Mouse (Mus musculus) embryonic fibroblast, embryonic 13.5 days (primary cell): Measurements from ENCODE around the gene Ttc25. TPM values are rescaled to one million over a fixed set of nuclear protein-coding genes. Genes with fewer than 3 reads are reported as not detected.

Source experiments
- H3K27ac ChIP-seq: 2 replicates; pipeline ENCODE4 v1.5.1; 2012; ENCODE audit warnings: low read length, control low read depth, inconsistent platforms; ENCODE audit not compliant: insufficient read depth
- H3K4me1 ChIP-seq: 2 replicates; pipeline ENCODE4 v1.6.1; 2011; ENCODE audit warnings: low read length; ENCODE audit not compliant: control insufficient read depth, insufficient read depth
- H3K4me3 ChIP-seq: 2 replicates; pipeline ENCODE4 v1.5.1; 2011; ENCODE audit warnings: mild to moderate bottlenecking, control low read depth, low read length; ENCODE audit not compliant: insufficient read depth
- CTCF ChIP-seq: IDR thresholded peaks from 2 replicates; pipeline ENCODE4 v1.5.1; 2011; ENCODE audit warnings: mild to moderate bottlenecking, control low read depth, low read length, moderate library complexity, borderline replicate concordance; ENCODE audit not compliant: insufficient read depth
- POLR2A ChIP-seq: IDR thresholded peaks from 2 replicates; pipeline ENCODE4 v1.6.1; 2011; ENCODE audit warnings: low read depth, mild to moderate bottlenecking, control low read depth, low read length, moderate library complexity
- polyA plus RNA-seq: library from polyadenylated mRNA; stranded (reverse); fragments of >200 nt; gene quantifications from 2 replicates; pipeline ENCODE4 v1.2.4, GENCODE M21; 2011; ENCODE audit warnings: low read depth; ENCODE audit not compliant: missing spikeins, insufficient read length

Gene Ttc25
- polyA plus RNA-seq, 1 experiment = not detected

- Histone ChIP-seq H3K4me1 (0 out of 2 replicates have a peak, but pooled peaks cover 2% of the 10 kb centered on the region), H3K4me3 (no peak overlapping the region), H3K27ac (no peak overlapping the region)
- TF ChIP-seq CTCF (no peak), POLR2A (no peak)
These were observed 2.7 kb downstream of the Ttc25 start for GRCm38 (mm10) chr11:100548141-100548540.

DNA sequence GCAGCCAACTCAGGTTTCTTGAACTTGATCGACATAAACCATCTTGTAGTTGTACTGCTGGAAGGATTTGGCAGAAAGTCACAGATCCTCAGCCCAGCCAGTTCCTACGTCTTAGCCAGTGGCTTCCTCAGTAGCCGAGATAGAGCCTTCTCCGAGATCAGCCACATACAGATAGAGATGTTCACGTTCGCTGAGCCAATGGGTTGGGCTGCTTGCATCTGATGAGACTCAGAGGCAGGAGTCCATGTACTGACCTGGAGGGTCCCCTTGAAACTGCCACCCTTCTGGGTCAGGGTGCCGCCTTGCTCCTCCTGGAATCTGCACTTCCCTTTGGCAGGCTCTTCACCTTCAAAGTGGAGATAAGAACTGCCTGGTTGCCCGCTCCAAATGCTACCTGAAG, 4.1 kb downstream of the Ttc25 start:
- no peak overlapping the region for H3K27ac ChIP-seq
- no peak overlapping the region for H3K4me3 ChIP-seq
- TF ChIP-seq CTCF (no peak), POLR2A (no peak)
- 0 out of 2 replicates have a peak, but pooled peaks cover 2% of the 10 kb centered on the region for H3K4me1 ChIP-seq

DNA sequence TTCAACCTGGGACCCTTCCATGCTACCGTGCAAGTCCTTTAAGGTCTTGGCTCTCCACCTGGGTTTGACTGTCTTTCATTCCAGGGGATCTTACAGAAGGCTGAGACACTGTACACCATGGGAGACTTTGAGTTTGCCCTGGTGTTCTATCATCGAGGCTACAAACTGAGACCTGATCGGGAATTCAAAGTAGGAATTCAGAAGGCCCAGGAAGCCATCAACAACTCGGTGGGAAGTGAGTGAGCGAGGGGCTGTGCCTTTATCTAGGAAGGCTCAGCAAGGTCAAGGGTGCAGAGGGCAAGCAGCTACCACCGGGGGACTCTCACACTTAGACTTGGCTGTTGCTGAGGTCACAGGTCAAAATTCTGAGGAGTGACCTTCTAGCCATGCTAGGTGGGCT, 4.7 kb downstream of the Ttc25 start:
- Histone ChIP-seq H3K4me3 (no peak overlapping the region), H3K27ac (no peak overlapping the region), H3K4me1 (no peaks in the 10 kb centered on the region)
- TF ChIP-seq CTCF = no peak
- no peak for TF ChIP-seq POLR2A

GRCm38 (mm10) chr11:100552842-100553241, 7.4 kb downstream of the Ttc25 start:
- no peaks in the 10 kb centered on the region for H3K4me1 ChIP-seq
- no peak overlapping the region for H3K4me3 ChIP-seq
- no peak overlapping the region for H3K27ac ChIP-seq
- TF ChIP-seq CTCF (no peak), POLR2A (no peak)

DNA sequence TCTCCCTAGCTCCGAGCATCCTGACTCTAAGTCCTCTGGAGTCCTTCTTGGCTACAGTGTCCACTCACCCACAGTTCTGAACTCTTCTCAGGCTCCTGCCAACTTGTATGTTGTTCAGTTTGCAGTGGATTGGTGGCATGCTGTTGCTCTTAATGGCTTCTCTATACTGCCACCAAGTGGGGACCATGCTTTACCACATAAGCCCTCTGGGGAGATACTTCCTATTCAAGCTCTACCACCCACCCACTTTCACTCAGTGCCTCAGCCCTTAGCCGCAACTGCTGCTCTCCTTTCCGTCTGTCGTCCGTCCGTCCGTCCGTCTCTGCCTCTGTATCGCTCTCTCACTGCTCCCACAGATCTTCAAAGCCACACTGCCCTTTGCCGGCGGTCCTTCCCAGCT, 10.2 kb downstream of the Ttc25 start:
- H3K27ac ChIP-seq = no peak overlapping the region
- no peak overlapping the region for H3K4me3 ChIP-seq
- no peaks in the 10 kb centered on the region for H3K4me1 ChIP-seq
- TF ChIP-seq CTCF (no peak), POLR2A (no peak)

DNA sequence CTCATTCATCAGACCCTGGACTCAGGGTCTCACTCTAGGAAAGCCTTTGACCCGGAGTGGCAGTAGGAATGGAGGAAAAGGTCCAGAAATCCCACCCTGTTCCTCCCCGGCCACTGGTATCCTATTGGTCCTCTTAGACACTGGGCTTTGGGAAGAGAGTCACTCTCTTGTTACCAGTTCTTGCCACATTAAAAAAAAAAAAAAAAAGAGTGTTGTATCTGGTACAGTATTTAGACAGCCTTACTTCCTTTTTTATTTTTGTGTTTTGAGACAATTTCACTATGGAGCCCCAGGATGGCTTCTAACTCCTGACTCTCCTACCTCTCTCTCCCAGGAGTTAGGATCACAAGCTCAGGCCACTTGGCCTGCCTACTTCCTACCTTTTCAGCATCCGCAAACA, 12.2 kb downstream of the Ttc25 start:
- Histone ChIP-seq H3K4me1 (no peaks in the 10 kb centered on the region), H3K4me3 (no peak overlapping the region), H3K27ac (no peak overlapping the region)
- TF ChIP-seq CTCF (no peak), POLR2A (no peak)

DNA sequence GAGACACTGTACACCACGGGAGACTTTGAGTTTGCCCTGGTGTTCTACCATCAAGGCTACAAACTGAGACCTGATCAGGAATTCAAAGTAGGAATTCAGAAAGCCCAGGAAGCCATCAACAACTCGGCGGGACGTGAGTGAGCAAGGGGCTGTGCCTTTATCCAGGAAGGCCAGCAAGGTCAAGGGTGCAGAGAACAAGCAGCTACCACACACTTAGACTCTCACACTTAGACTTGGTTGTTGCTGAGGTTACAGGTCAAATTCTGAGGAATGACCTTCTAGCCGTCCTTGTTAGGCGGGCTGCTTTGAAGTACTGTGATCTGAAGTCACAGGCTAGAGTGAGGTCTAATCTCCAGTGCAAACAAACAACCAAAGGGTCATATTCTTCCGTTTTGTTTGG, 14.1 kb downstream of the Ttc25 start:
- no peaks in the 10 kb centered on the region for H3K4me1 ChIP-seq
- TF ChIP-seq POLR2A (no peak), CTCF (no peak)
- no peak overlapping the region for H3K27ac ChIP-seq
- H3K4me3 ChIP-seq = no peak overlapping the region

DNA sequence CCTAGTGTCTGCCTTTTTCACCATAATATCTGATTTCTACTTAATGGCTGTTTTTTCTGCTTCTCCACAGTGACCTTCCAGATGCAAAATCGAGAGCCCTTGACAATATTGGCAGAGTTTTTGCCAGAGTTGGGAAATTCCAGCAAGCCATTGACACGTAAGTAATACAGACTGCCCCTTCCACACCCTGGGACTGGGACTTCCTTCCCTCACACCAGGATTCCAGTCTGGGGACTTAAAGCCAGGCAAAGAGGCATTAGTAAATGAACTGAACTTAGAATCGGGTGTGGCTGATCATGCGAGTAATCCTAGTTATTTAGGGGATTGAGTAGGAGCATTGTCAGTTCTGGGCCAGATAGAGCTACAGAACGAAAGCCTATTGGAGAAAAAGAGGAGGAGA, 16.3 kb downstream of the Ttc25 start:
- no peaks in the 10 kb centered on the region for H3K4me1 ChIP-seq
- TF ChIP-seq CTCF = no peak
- no peak for TF ChIP-seq POLR2A
- no peak overlapping the region for H3K27ac ChIP-seq
- H3K4me3 ChIP-seq = no peak overlapping the region

- no peak for TF ChIP-seq POLR2A
- no peak for TF ChIP-seq CTCF
- H3K4me1 ChIP-seq = no peaks in the 10 kb centered on the region
- no peak overlapping the region for H3K4me3 ChIP-seq
- H3K27ac ChIP-seq = no peak overlapping the region
These were observed 18.9 kb downstream of the Ttc25 start for GRCm38 (mm10) chr11:100564297-100564696.

DNA sequence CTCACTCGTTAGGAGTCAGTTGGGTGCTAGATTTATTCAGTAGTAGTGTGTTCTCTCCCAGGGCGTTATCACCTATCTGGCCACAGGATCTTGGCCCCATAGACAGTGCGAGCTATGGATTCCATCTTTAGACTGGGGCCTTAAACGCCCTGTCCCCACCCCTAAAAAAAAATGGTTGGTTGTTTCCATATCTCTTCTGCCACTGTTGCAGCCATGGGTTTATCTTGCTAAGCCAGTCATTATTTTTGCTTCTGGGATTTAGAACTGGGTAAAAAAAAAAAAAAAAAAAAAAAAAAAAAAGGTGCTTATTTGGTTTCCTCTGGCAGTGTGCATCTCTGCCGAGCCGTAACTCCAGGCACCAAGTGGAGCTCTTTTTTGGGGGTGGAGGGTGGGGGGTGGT, 19.3 kb downstream of the Ttc25 start:
- no peak for TF ChIP-seq CTCF
- Histone ChIP-seq H3K27ac (no peak overlapping the region), H3K4me1 (no peaks in the 10 kb centered on the region), H3K4me3 (no peak overlapping the region)

DNA sequence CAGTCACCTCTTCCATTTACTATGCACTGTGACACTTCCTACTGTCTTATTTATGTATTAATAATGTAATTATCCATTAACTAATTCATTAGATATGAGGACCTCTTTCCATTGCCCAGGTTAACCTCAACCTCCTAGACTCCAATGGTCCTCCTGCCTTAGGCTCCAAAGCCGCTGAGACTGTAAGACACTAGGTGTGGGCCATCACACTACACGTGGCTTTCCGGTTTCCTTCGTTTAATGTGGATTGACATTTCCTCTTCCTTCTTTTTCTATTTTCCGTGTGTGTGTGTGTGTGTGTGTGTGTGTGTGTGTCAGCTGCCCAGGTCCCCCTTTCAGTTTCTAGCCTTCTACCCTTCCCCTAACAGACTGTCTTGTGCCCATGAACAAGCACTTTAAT, 21.8 kb downstream of the Ttc25 start:
- no peak for TF ChIP-seq POLR2A
- no peak for TF ChIP-seq CTCF
- Histone ChIP-seq H3K4me1 (no peaks in the 10 kb centered on the region), H3K4me3 (no peak overlapping the region)

More for the DNA sequence above, 21.8 kb downstream of the Ttc25 start:
- no peak overlapping the region for H3K27ac ChIP-seq
